Mouse (Mus musculus) myocyte (in vitro differentiated cells): ENCODE results near the gene Sh3glb2. TPM values are rescaled to one million over a fixed set of nuclear protein-coding genes. Genes with fewer than 3 reads are reported as not detected.

Experiments
- H3K27me3 ChIP-seq: one replicate; pipeline ENCODE4 v1.6.1; 2011; ENCODE audit not compliant: control insufficient read depth, insufficient read depth, insufficient read length
- H3K36me3 ChIP-seq: one replicate; pipeline ENCODE4 v1.6.1; 2011; ENCODE audit not compliant: control insufficient read depth, insufficient read depth
- H3K4me2 ChIP-seq: one replicate; pipeline ENCODE4 v1.6.1; 2011; ENCODE audit warnings: low read depth, control low read depth
- H3K4me3 ChIP-seq: one replicate; pipeline ENCODE4 v1.5.1; 2011; ENCODE audit warnings: mild to moderate bottlenecking, control low read depth, moderate library complexity
- H3K79me2 ChIP-seq: one replicate; pipeline ENCODE4 v1.6.1; 2011; ENCODE audit not compliant: control insufficient read depth, insufficient read depth
- H3ac ChIP-seq: one replicate; pipeline ENCODE4 v1.6.1; 2011; ENCODE audit not compliant: control insufficient read depth, insufficient read length
- CEBPB ChIP-seq: IDR thresholded peaks from 2 replicates; pipeline ENCODE4 v1.6.1; 2011; ENCODE audit warnings: mild to moderate bottlenecking, moderate library complexity; ENCODE audit not compliant: poor library complexity, insufficient read depth, severe bottlenecking
- E2F4 ChIP-seq: IDR thresholded peaks from one replicate; pipeline ENCODE4 v1.6.1; 2011; ENCODE audit warnings: mild to moderate bottlenecking, control low read depth, moderate library complexity; ENCODE audit not compliant: insufficient read depth
- MAX ChIP-seq: IDR thresholded peaks from one replicate; pipeline ENCODE4 v1.6.1; 2011; ENCODE audit warnings: low read depth, mild to moderate bottlenecking, control low read depth
- MYOD1 ChIP-seq, 3 experiments: IDR thresholded peaks; one replicate each; pipeline ENCODE4 v1.6.1; 2011; ENCODE audit warnings: control low read depth in 2 of 3, low read depth in 2 of 3, mild to moderate bottlenecking in 2 of 3, moderate library complexity in 1 of 3; ENCODE audit not compliant: insufficient read length in 2 of 3, control insufficient read depth in 1 of 3
- MYOG ChIP-seq, 3 experiments: IDR thresholded peaks; one replicate each; pipeline ENCODE4 v1.6.1; 2011; ENCODE audit warnings: control low read depth in 2 of 3, low read depth in 2 of 3, mild to moderate bottlenecking in 2 of 3; ENCODE audit not compliant: insufficient read length in 2 of 3, control insufficient read depth in 1 of 3, insufficient read depth in 1 of 3
- POLR2A ChIP-seq: IDR thresholded peaks from one replicate; pipeline ENCODE4 v1.6.1; 2011; ENCODE audit warnings: low read depth, mild to moderate bottlenecking, control low read depth, moderate library complexity; ENCODE audit not compliant: insufficient read length
- POLR2AphosphoS2 ChIP-seq: IDR thresholded peaks from one replicate; pipeline ENCODE4 v1.6.1; 2011; ENCODE audit warnings: low read depth, control low read depth; ENCODE audit not compliant: insufficient read length
- REST ChIP-seq: IDR thresholded peaks from one replicate; pipeline ENCODE4 v1.6.1; 2011; ENCODE audit warnings: mild to moderate bottlenecking, control low read depth, moderate library complexity; ENCODE audit not compliant: insufficient read depth, insufficient read length
- SRF ChIP-seq: IDR thresholded peaks from one replicate; pipeline ENCODE4 v1.6.1; 2011; ENCODE audit warnings: low read depth; ENCODE audit not compliant: control insufficient read depth, insufficient read length
- TCF12 ChIP-seq: IDR thresholded peaks from one replicate; pipeline ENCODE4 v1.6.1; 2011; ENCODE audit warnings: mild to moderate bottlenecking, control low read depth; ENCODE audit not compliant: poor library complexity, insufficient read depth, severe bottlenecking
- TCF3 ChIP-seq: IDR thresholded peaks from one replicate; pipeline ENCODE4 v1.6.1; 2011; ENCODE audit warnings: low read depth, control low read depth; ENCODE audit not compliant: insufficient read length
- USF1 ChIP-seq: IDR thresholded peaks from one replicate; pipeline ENCODE4 v1.6.1; 2011; ENCODE audit warnings: low read depth, mild to moderate bottlenecking, control low read depth, moderate library complexity
- polyA plus RNA-seq: library from polyadenylated mRNA; unstranded; fragments of >200 nt; fragmentation: generic; extraction: Trizol; gene quantifications from one replicate; pipeline ENCODE4 v1.2.1, GENCODE M21; 2012; ENCODE audit warnings: missing spikeins

The Sh3glb2 gene
- polyA plus RNA-seq, 1 experiment = 73.7 TPM

- no peaks in the 10 kb centered on the region for H3K27me3 ChIP-seq
- no peak overlapping the region for H3K4me2 ChIP-seq
- no peak overlapping the region for H3ac ChIP-seq
- H3K4me3 ChIP-seq = no peak overlapping the region
- peaks cover 3% of the 10 kb centered on the region for H3K79me2 ChIP-seq
- peaks cover 15% of the 10 kb centered on the region for H3K36me3 ChIP-seq
- TF ChIP-seq TCF3 (no peak), POLR2AphosphoS2 (no peak)
These were observed 12.4 kb upstream of the Sh3glb2 start for GRCm38 (mm10) chr2:30371544-30371943.

- no peak for TF ChIP-seq TCF3
- TF ChIP-seq CEBPB = no peak
- TF ChIP-seq POLR2AphosphoS2 = no peak
- no peaks in the 10 kb centered on the region for H3K27me3 ChIP-seq
- H3K36me3 ChIP-seq = peaks cover 5% of the 10 kb centered on the region
- peaks cover 15% of the 10 kb centered on the region for H3K79me2 ChIP-seq
- no peak overlapping the region for H3ac ChIP-seq
- no peak overlapping the region for H3K4me3 ChIP-seq
- no peak overlapping the region for H3K4me2 ChIP-seq
These were observed 7.1 kb upstream of the Sh3glb2 start for GRCm38 (mm10) chr2:30366203-30366602.

GRCm38 (mm10) chr2:30365281-30366069 lies 6.3 kb upstream of the Sh3glb2 start:
- Histone ChIP-seq H3K79me2 (peaks cover 15% of the 10 kb centered on the region), H3K36me3 (peaks cover 5% of the 10 kb centered on the region), H3K4me2 (peak overlapping the region; percentile 99), H3ac (peak overlapping the region; percentile 62), H3K27me3 (no peaks in the 10 kb centered on the region), H3K4me3 (peak overlapping the region; percentile 67)
- TF ChIP-seq USF1 = no peak
- TF ChIP-seq E2F4 = no peak
- TF ChIP-seq TCF3 = no peak
- no peak for TF ChIP-seq POLR2AphosphoS2
- TF ChIP-seq SRF = no peak
- no peak for TF ChIP-seq MYOG (IDR thresholded peaks at IDR 0.05; ENCODE audit: control insufficient read depth in 1 of 3, insufficient read depth in 1 of 3, insufficient read length in 2 of 3, low read depth in 2 of 3)
- TF ChIP-seq MYOD1 (IDR thresholded peaks at IDR 0.05; ENCODE audit: control insufficient read depth in 1 of 3, insufficient read length in 2 of 3, low read depth in 2 of 3) = no peak
- no peak for TF ChIP-seq POLR2A
- no peak for TF ChIP-seq MAX
- no peak for TF ChIP-seq TCF12
- no peak for TF ChIP-seq CEBPB
- TF ChIP-seq REST = no peak

- H3ac ChIP-seq = peak within 1 kb of the TSS; percentile 62
- peaks cover 15% of the 10 kb centered on the region for H3K79me2 ChIP-seq
- no peaks in the 10 kb centered on the region for H3K27me3 ChIP-seq
- peak within 1 kb of the TSS; percentile 99 for H3K4me2 ChIP-seq
- TF ChIP-seq USF1 = no peak
- peak; percentile 79 for TF ChIP-seq POLR2A
- TF ChIP-seq POLR2AphosphoS2 = peak; percentile 89
- TF ChIP-seq MYOG (IDR thresholded peaks at IDR 0.05; ENCODE audit: control insufficient read depth in 1 of 3, insufficient read depth in 1 of 3, insufficient read length in 2 of 3, low read depth in 2 of 3) = peak in 2 of 3 experiments; percentile 57 to 67
- TF ChIP-seq SRF = peak; percentile 77
- TF ChIP-seq MYOD1 (IDR thresholded peaks at IDR 0.05; ENCODE audit: control insufficient read depth in 1 of 3, insufficient read length in 2 of 3, low read depth in 2 of 3) = peak; percentile 10 to 72 (median 71)
- no peak for TF ChIP-seq CEBPB
- peak; percentile 17 for TF ChIP-seq TCF12
- no peak for TF ChIP-seq TCF3
- TF ChIP-seq MAX = no peak
- peak; percentile 18 for TF ChIP-seq E2F4
- peaks cover 1% of the 10 kb centered on the region for H3K36me3 ChIP-seq
- H3K4me3 ChIP-seq = peak within 1 kb of the TSS; percentile 67
These were observed 4.9 kb upstream of the Sh3glb2 start, which contains the start of gene Miga2 for GRCm38 (mm10) chr2:30363773-30364650. TSS of gene Miga2 (plus strand) at chr2:30364233.

- Histone ChIP-seq H3ac (no peak overlapping the region), H3K36me3 (no peaks in the 10 kb centered on the region), H3K27me3 (no peaks in the 10 kb centered on the region), H3K4me3 (no peak overlapping the region), H3K4me2 (no peak overlapping the region), H3K79me2 (peaks cover 15% of the 10 kb centered on the region)
- TF ChIP-seq USF1 = no peak
- no peak for TF ChIP-seq POLR2A
- TF ChIP-seq REST = no peak
- TF ChIP-seq CEBPB = no peak
- no peak for TF ChIP-seq MYOG (IDR thresholded peaks at IDR 0.05; ENCODE audit: control insufficient read depth in 1 of 3, insufficient read depth in 1 of 3, insufficient read length in 2 of 3, low read depth in 2 of 3)
- no peak for TF ChIP-seq TCF3
- TF ChIP-seq TCF12 = no peak
- TF ChIP-seq E2F4 = no peak
- TF ChIP-seq SRF = no peak
- no peak for TF ChIP-seq MAX
- no peak for TF ChIP-seq POLR2AphosphoS2
- TF ChIP-seq MYOD1 (IDR thresholded peaks at IDR 0.05; ENCODE audit: control insufficient read depth in 1 of 3, insufficient read length in 2 of 3, low read depth in 2 of 3) = no peak
These were observed 3.7 kb upstream of the Sh3glb2 start for GRCm38 (mm10) chr2:30362865-30363264.
